Mouse (Mus musculus) gastrocnemius, postnatal 36 days (tissue): ENCODE results near the gene Ptges2. TPM values are rescaled to one million over a fixed set of nuclear protein-coding genes. Genes with fewer than 3 reads are reported as not detected.
A peak's percentile ranks its signal among the peaks of the same experiment; 100 is the strongest.

Experiments
- DNase-seq, 2 experiments: peaks; one replicate each; pipeline ENCODE4 v3.0.0; 2022
- intact Hi-C: fragments of 180-260 bp; cut with DNase I; formaldehyde crosslinking; loops from one replicate; pipeline ENCODE4 v1.15.1; 2025
- total RNA-seq, 2 experiments: library from RNA; stranded (reverse); gene quantifications; 2 replicates each; pipeline ENCODE4 v1.2.3; 2021

Gene Ptges2
- total RNA-seq, 2 experiments from 2014 or later = 41.3 to 45.0 TPM

- intact Hi-C loops = loop anchor here (2.0 kb wide), 1 partner anchor 16 kb away; no protein-coding TSS in a partner anchor
- DNase-seq = peak; percentile 64 to 65
Observed at GRCm38 (mm10) chr2:32430701-32431676, 35.3 kb downstream of the Ptges2 start.

DNA sequence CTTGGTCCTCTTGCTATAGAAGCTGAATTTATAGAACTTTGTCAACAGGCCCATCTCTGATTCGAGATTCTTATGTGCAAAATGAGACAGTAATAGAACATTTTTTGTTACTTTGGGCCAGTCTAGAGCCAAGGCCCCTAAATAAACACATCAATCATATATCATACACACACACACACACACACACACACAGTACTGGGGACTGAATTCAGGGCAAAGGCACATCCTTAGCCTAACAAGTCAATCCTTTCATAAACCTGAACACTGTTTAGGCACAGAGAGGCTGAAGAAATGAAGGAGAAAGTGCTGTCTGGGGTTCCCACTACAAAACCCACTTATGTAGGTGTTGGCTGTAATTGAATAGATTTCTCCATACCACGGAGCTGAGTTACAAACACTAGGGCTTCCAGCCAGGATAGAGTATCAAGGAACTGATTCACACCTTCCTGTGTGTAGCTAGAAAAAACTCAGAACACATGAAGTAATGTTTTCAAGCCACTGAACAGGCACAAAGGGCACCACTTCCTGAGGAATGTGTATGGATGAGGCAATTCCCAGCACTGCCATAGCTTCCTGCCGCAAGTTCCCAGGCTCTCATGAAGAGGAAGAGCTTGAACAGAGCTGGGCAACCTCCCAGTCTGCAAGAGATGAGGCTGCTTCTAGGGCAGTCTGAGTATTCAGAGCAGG, 41.1 kb downstream of the Ptges2 start:
- intact Hi-C loops = no loop called here
- no peak for DNase-seq

- intact Hi-C loops = no loop called here
- DNase-seq = no peak
Observed at GRCm38 (mm10) chr2:32437612-32438166, 42.0 kb downstream of the Ptges2 start.

GRCm38 (mm10) chr2:32438733-32439132, 43.0 kb downstream of the Ptges2 start:
- intact Hi-C loops = no loop called here

DNA sequence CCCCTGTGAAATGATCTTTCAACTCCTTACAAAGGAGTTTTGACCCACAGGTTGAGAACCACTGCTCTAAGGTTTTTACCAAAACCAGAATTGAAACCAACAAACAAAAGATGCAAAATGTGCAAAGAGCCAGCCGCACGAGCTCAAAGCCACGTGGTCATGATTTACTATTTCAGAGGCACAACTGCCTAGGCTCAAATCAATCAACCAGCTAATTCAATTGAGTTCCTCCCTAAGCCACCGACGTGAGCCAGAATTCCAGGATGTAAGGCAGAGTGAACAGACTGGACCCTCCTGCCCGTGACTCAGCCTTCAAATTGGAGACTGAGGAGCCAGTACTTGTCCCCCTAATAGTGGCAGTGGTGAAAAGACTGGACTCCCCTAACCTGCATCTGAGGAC, 43.5 kb downstream of the Ptges2 start:
- intact Hi-C loops = no loop called here
- DNase-seq = no peak

More at GRCm38 (mm10) chr2:32438733-32439132, 43.0 kb downstream of the Ptges2 start:
- DNase-seq = no peak

DNA sequence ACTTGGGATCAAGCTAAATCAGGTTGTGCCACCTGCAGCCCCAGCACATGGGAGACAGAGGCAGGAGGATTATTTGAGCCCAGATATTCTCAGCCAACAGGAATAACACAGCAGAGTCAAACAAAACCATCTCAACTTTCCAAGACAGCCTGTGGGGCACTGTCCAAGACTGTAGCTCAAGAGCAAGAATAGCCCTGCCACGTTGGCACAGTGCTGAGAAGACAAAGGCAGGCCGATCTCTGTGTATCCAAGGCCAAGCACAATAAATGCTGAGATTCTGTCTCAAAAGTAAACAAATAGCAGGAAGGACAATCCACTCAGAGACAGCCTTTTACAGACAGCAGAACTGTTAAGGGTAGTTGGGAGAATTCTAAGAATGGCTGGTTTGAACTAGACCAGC, 44.5 kb downstream of the Ptges2 start:
- intact Hi-C loops = no loop called here
- DNase-seq = no peak

- intact Hi-C loops = no loop called here
- DNase-seq = no peak
Observed at GRCm38 (mm10) chr2:32440632-32441031, 44.9 kb downstream of the Ptges2 start.

GRCm38 (mm10) chr2:32441550-32441949, 45.9 kb downstream of the Ptges2 start:
- intact Hi-C loops = no loop called here
- no peak for DNase-seq

DNA sequence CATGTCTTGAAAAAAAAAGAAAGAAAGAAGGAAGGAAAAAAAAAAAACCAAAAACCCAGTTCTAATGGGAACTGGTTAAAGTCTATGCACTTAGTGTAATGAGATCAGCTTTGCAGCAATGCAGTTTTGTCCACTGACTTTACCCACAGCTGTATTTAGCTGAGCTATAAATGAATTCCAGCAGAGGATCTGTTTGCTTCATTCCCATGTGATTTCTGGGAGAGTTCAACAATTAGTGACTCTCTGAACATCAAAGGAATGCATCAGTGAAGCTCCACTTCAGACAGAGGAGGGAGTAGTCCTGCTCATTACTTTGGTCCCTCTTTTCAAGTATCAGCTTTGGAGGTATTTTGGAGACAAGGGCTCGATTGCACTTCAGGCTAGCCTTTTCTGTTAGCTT, 49.8 kb downstream of the Ptges2 start:
- no peak for DNase-seq
- intact Hi-C loops = no loop called here

DNA sequence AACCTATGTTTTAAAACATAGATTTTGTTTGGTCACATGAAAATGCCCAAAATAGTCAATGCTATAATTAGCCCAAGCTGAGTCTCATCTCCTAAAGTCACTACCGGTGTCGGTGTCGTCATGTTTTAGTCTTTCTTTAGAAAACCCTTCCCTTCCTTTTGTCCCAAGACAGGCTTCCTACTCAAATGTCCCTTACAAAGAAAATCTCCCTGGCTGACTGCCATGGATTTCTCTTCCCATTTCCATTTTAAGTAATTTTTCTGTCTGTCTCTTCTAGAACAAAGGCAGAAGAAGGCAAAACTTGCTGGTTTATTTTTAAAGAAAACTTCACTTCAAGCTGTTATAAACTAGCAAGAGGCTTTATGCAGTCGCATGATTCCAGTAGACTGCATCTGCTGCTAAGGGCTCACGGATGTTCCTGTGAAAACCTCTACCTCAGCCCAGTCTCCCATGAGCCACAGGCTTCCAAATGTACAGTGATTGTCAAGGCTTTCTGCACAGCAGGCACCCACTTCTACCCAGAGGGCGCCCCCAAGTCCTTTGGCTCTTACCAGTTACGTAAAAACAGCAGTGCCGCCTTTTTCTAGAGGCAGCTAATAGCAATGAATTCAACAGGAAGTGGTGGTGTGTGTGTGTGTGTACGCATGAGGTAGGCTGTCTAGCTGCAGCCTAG, 51.7 kb downstream of the Ptges2 start:
- no peak for DNase-seq

GRCm38 (mm10) chr2:32448480-32448879, 52.8 kb downstream of the Ptges2 start:
- no peak for DNase-seq
- intact Hi-C loops = no loop called here

More for the DNA sequence above, 51.7 kb downstream of the Ptges2 start:
- intact Hi-C loops = loop anchor here (2.0 kb wide), 1 partner anchor 17 kb away; no protein-coding TSS in a partner anchor

DNA sequence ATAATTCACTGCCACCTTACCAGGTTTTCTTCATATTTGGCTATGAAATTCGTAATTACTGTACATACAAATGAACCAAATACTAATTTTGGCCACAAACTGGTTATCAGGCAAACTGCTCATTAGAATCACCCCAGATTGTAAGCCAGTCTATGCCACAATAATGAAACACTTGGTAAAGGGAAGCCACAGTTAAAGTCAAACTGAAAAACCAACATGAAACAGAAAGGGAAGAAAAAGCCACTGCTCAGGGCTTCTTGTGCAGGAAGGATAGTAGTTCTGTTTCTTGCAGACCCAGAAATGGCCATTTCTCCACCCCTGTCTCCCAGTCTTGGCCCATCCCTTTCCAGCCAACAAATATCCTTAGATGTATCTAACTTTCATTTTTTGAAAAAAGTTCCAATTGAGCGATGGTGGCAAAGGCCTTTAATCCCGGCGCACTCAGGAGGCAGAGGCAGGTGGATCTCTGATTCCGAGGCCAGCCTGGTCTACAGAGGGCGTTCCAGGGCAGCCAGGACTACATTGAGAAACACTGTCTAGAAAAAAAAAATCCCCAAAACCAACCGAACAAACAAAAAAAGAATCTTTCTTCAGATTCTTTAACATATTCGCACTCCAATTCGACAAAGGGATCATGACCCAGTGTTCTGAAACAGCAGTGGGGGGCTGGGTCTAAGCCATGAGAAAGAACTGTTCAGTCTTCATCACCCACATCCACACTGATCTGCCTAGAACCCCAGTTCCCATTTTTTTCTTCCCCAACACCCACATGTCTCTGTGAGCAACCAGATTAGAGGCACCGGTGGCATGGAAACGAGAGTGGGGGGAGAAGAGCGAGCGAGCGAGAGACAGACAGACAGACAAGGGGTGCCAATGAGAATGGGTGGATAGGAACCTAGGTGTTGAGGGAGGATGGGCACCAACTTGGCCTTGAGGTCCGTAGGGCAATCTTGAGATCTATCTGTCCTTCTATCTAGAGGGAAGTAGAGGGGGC, 54.4 kb downstream of the Ptges2 start, which contains the start of gene Naif1:
Gene Naif1 (plus strand): TSS at position 697 of the 994 bp plus-strand sequence.
- DNase-seq = no peak
- intact Hi-C loops = loop anchor here (5.0 kb wide), 1 partner anchor 37 kb away; no protein-coding TSS in a partner anchor

- intact Hi-C loops = loop anchor here (5.0 kb wide), 1 partner anchor 36 kb away; no protein-coding TSS in a partner anchor
- DNase-seq = peak; percentile 97
Observed at GRCm38 (mm10) chr2:32450881-32451844, 55.5 kb downstream of the Ptges2 start, which contains the start of gene Slc25a25. Gene Slc25a25, minus strand, starts transcription at chr2:32451445.

- peak; percentile 97 to 98 for DNase-seq
- intact Hi-C loops = loop anchor here (5.0 kb wide), 1 partner anchor 35 kb away; no protein-coding TSS in a partner anchor
Observed at GRCm38 (mm10) chr2:32451870-32452372, 56.2 kb downstream of the Ptges2 start.

- DNase-seq = no peak
- intact Hi-C loops = loop anchor here (5.0 kb wide), 1 partner anchor 35 kb away; no protein-coding TSS in a partner anchor
Observed at GRCm38 (mm10) chr2:32452441-32452971, 56.8 kb downstream of the Ptges2 start.

DNA sequence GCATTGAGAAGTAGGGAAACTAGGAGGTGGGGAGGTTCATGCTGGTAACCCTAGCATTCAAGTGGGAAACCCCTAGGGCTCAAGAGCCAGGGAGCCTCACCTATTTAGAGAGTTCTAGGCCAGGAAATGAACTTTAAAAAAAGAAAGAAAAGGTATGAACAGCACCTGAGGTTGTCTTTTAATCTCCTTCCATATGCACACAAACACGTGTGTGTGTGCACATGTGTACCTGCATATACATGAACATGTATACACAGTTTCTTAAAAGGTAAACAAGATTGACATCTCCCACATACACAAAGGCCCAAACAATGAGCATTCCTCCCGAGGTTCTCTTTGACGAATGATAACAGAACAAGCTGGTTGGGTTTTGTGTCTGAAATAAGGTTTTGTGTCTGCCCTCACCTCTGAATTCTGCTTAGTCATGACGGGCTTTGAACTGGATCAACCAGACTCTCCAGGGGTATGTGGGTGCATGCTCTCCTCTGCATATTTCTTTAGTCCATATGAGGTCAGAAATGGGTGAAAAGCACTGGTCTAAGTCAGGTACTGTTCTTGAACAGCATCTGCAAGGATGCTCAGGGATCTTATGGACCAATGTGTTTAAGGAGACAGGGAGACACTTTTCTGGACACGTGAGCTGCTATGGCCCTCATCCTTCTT, 58.1 kb downstream of the Ptges2 start:
- DNase-seq = no peak
- intact Hi-C loops = loop anchor here (5.0 kb wide), 1 partner anchor 34 kb away; no protein-coding TSS in a partner anchor
